Mouse (Mus musculus) hindbrain, embryonic 16.5 days (tissue): Measurements from ENCODE around the gene Tmem107. TPM values are rescaled to one million over a fixed set of nuclear protein-coding genes. Genes with fewer than 3 reads are reported as not detected.

Source experiments
- ATAC-seq: fragments of 200-750 bp; cut with Nextera tagmentation; 2 replicates; pipeline ENCODE4 v1.8.0; 2017; ENCODE audit warnings: moderate TSS enrichment, moderate library complexity
- H3K27ac ChIP-seq: fragments of 300-500 bp; sonication (generic); 2 replicates; pipeline ENCODE4 v1.5.1; 2014; ENCODE audit warnings: low read depth, mild to moderate bottlenecking, control low read depth, low read length, moderate library complexity
- H3K27me3 ChIP-seq: fragments of 300-500 bp; sonication (generic); replicated peaks from 2 replicates; pipeline ENCODE4 v1.6.1; 2014; ENCODE audit warnings: low read length; ENCODE audit not compliant: control insufficient read depth, insufficient read depth
- H3K36me3 ChIP-seq: fragments of 300-500 bp; sonication (generic); 2 replicates; pipeline ENCODE4 v1.6.1; 2014; ENCODE audit warnings: mild to moderate bottlenecking, low read length, moderate library complexity, mixed read lengths; ENCODE audit not compliant: control insufficient read depth, insufficient read depth
- H3K4me1 ChIP-seq: fragments of 300-500 bp; sonication (generic); 2 replicates; pipeline ENCODE4 v1.6.1; 2014; ENCODE audit warnings: low read depth, low read length; ENCODE audit not compliant: control insufficient read depth, insufficient read depth
- H3K4me2 ChIP-seq: fragments of 300-500 bp; sonication (generic); 2 replicates; pipeline ENCODE4 v1.6.1; 2014; ENCODE audit warnings: mild to moderate bottlenecking, low read length, control low read depth, moderate library complexity
- H3K4me3 ChIP-seq: fragments of 300-500 bp; sonication (generic); 2 replicates; pipeline ENCODE4 v1.5.1; 2014; ENCODE audit warnings: mild to moderate bottlenecking, low read length, control low read depth, moderate library complexity
- H3K9ac ChIP-seq: fragments of 300-500 bp; sonication (generic); 2 replicates; pipeline ENCODE4 v1.6.1; 2014; ENCODE audit warnings: low read depth, mild to moderate bottlenecking, control low read depth, low read length, moderate library complexity
- H3K9me3 ChIP-seq: fragments of 300-500 bp; sonication (generic); 2 replicates; pipeline ENCODE4 v1.6.1; 2014; ENCODE audit warnings: mild to moderate bottlenecking, low read length, moderate library complexity; ENCODE audit not compliant: control insufficient read depth
- WGBS: fragments of 180-500 bp; shearing (Covaris S2); extraction: QIAGEN DNeasy Blood & Tissue Kit; methylation state at CpG from one replicate; pipeline ENCODE4 v1.1.7; 2014; 5-methylcytosine and 5-hydroxymethylcytosine counted together
- polyA plus RNA-seq: library from polyadenylated mRNA; unstranded; fragments of >200 nt; fragmentation: Nextera tagmentation; extraction: Ambion mirVana; gene quantifications from 2 replicates; pipeline ENCODE4 v1.2.1, GENCODE M21; 2015

The Tmem107 gene
- polyA plus RNA-seq, 1 experiment from 2014 or later = 42.6 TPM

- Histone ChIP-seq H3K4me3 (no peak overlapping the region), H3K36me3 (no peaks in the 10 kb centered on the region), H3K9me3 (no peaks in the 10 kb centered on the region), H3K4me2 (no peak overlapping the region), H3K27ac (no peak overlapping the region), H3K9ac (no peak overlapping the region), H3K27me3 (no peaks in the 10 kb centered on the region), H3K4me1 (no peaks in the 10 kb centered on the region; the same call in 1 of the 2 replicates)
- ATAC-seq = no peak
- WGBS = 96% methylated on average over 2 of the region's 2 CpGs
These were observed 17.7 kb upstream of the Tmem107 start for GRCm38 (mm10) chr11:69052824-69053421.

DNA sequence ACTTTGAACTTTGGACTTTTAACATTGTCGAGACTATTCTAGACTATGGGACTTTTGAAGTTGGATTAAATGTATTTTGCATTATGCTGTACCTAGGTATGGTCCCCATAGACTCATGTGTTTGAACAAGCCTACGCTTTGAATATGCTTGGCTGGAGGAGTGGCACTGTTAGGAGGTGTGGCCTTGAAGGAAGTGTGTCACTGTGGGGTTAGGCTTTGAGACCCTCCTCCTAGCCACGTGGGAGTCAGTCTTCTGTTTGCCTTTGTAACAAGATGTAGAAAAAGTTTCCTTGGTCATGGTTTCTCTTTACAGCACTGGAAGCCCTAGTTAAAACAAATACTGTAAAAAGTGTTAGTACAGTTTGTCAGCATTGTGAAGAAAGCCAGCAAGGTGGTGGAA is 16.8 kb upstream of the Tmem107 start:
- H3K4me1 ChIP-seq = peaks cover 3% of the 10 kb centered on the region; the same call in 1 of the 2 replicates
- H3K27me3 ChIP-seq = no peaks in the 10 kb centered on the region
- no peak overlapping the region for H3K27ac ChIP-seq
- H3K36me3 ChIP-seq = no peaks in the 10 kb centered on the region
- no peak overlapping the region for H3K4me2 ChIP-seq
- 85% methylated on average over 3 of the region's 3 CpGs for WGBS
- no peak overlapping the region for H3K9ac ChIP-seq
- no peak for ATAC-seq
- H3K4me3 ChIP-seq = no peak overlapping the region
- no peaks in the 10 kb centered on the region for H3K9me3 ChIP-seq

- no peak for ATAC-seq
- Histone ChIP-seq H3K4me2 (peak overlapping the region; percentile 74), H3K9me3 (no peaks in the 10 kb centered on the region), H3K27me3 (no peaks in the 10 kb centered on the region), H3K27ac (no peak overlapping the region), H3K9ac (peak overlapping the region; percentile 77; the same call in 1 of the 2 replicates), H3K4me3 (peak overlapping the region; percentile 82), H3K4me1 (peaks cover 15% of the 10 kb centered on the region), H3K36me3 (no peaks in the 10 kb centered on the region)
- 70% methylated on average over 2 of the region's 2 CpGs for WGBS
These were observed 12.3 kb upstream of the Tmem107 start for GRCm38 (mm10) chr11:69058265-69058664.

DNA sequence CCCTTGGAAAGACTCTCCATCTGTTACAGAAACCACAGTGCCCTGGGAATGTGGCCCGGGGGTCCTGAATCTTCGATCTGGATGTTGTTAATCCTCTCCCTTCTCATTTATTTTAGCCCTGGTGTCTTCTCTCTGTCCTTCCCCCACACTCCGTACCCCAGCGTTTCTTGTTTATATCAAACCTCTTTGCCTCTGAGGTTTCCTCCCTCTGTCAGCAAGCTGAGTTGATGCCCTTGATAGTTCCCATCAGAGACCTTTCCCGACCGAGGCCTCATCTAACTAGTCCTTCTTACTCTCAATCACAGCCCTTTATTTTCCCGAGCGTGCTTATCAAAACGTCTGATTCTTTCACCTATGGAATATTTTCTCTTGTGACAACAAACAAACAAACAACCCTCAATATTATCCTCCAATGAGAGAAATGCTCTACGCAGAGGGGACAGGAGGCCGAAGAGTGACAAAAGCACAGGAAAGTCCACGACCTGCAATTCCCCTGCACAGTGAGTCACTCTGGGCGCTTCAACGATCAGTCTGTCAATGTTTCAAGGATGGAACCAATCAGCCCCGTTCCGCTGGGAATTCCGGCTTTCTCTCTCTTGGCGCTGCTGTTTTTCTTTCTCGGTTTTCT is 11.8 kb upstream of the Tmem107 start:
- Histone ChIP-seq H3K4me2 (peak overlapping the region; percentile 74), H3K9me3 (no peaks in the 10 kb centered on the region), H3K9ac (peak overlapping the region; percentile 77), H3K36me3 (no peaks in the 10 kb centered on the region), H3K4me3 (peak overlapping the region; percentile 82), H3K27ac (peak overlapping the region; percentile 96), H3K4me1 (peaks cover 15% of the 10 kb centered on the region), H3K27me3 (no peaks in the 10 kb centered on the region)
- under 1% methylated on average over 19 of the region's 19 CpGs for WGBS
- ATAC-seq = peak; percentile 5; the same call in 1 of the 2 replicates

- Histone ChIP-seq H3K4me2 (peak within 1 kb of the TSS; percentile 74), H3K27me3 (no peaks in the 10 kb centered on the region), H3K4me3 (peak within 1 kb of the TSS; percentile 82), H3K9me3 (no peaks in the 10 kb centered on the region), H3K9ac (peak within 1 kb of the TSS; percentile 90), H3K27ac (peak within 1 kb of the TSS; percentile 96), H3K4me1 (peaks cover 21% of the 10 kb centered on the region), H3K36me3 (no peaks in the 10 kb centered on the region)
- under 1% methylated on average over 58 of the region's 64 CpGs for WGBS
- ATAC-seq = peak; percentile 93
These were observed 11.1 kb upstream of the Tmem107 start, which contains the start of gene Borcs6 for GRCm38 (mm10) chr11:69059357-69059974. TSS of gene Borcs6 (plus strand) at chr11:69059717.

- peak overlapping the region; percentile 96 for H3K27ac ChIP-seq
- no peaks in the 10 kb centered on the region for H3K27me3 ChIP-seq
- H3K4me2 ChIP-seq = peak overlapping the region; percentile 74
- no peaks in the 10 kb centered on the region for H3K36me3 ChIP-seq
- peak overlapping the region; percentile 90 for H3K9ac ChIP-seq
- 0 out of 2 replicates have a peak, but pooled peaks have one; percentile 0 for ATAC-seq
- peaks cover 21% of the 10 kb centered on the region for H3K4me1 ChIP-seq
- WGBS = 0% methylated on average over 38 of the region's 49 CpGs
- peak overlapping the region; percentile 82 for H3K4me3 ChIP-seq
- H3K9me3 ChIP-seq = no peaks in the 10 kb centered on the region
These were observed 10.6 kb upstream of the Tmem107 start for GRCm38 (mm10) chr11:69059975-69060411.

DNA sequence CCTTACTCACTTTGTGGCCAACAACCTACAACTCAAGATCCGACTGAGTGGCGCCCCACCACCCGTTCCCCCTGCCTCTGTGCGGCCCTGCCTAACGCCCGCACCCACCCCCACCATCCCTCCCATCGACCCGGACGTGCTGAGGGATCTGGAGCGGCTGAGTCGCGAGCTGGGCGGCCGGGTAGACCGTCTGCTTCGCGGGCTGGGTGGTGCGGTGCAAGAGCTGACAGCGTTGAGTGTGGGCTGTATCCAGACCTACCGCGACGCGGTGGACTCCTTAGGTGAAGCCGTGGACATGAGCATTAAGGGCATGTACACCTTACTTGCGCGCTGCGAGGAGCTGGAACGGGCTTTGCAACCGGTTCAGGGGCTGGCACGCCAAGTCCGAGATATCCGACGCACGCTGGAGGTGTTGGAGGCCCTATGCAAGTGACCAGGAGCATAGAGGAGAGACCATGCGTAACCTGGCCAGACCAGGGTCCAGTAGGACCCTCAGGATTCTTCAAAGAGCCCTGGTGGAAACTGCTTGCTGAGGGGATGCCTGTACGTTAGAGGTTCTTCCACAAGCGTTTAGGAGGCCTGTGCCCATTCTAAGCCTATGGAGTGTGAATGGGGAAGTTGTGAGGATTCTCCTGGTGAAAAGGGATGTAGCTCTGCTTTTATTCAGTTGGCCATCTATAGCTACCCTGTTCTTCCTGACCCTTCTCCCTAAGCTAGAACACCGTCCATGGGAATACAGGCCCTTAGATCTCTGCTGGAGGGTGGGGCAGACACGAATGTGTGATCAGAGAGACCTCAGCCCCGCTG is 10.0 kb upstream of the Tmem107 start:
- 1% methylated on average over 39 of the region's 40 CpGs for WGBS
- peak overlapping the region; percentile 96 for H3K27ac ChIP-seq
- H3K4me1 ChIP-seq = peaks cover 21% of the 10 kb centered on the region
- no peak for ATAC-seq
- peak overlapping the region; percentile 82 for H3K4me3 ChIP-seq
- H3K27me3 ChIP-seq = no peaks in the 10 kb centered on the region
- no peaks in the 10 kb centered on the region for H3K36me3 ChIP-seq
- H3K4me2 ChIP-seq = peak overlapping the region; percentile 74
- peak overlapping the region; percentile 90 for H3K9ac ChIP-seq
- H3K9me3 ChIP-seq = no peaks in the 10 kb centered on the region

GRCm38 (mm10) chr11:69061255-69061912 is 9.2 kb upstream of the Tmem107 start:
- Histone ChIP-seq H3K9ac (peak overlapping the region; percentile 90), H3K4me2 (peak overlapping the region; percentile 74), H3K4me3 (peak overlapping the region; percentile 82), H3K27me3 (no peaks in the 10 kb centered on the region), H3K27ac (peak overlapping the region; percentile 96; the same call in 1 of the 2 replicates), H3K36me3 (no peaks in the 10 kb centered on the region), H3K9me3 (no peaks in the 10 kb centered on the region), H3K4me1 (peaks cover 25% of the 10 kb centered on the region)
- WGBS = 9% methylated on average over 17 of the region's 17 CpGs
- ATAC-seq = no peak
